Mouse (Mus musculus) retina, postnatal 7 days (tissue): ENCODE results near the gene Akirin1.

ENCODE experiments used
- DNase-seq: peaks from one replicate; pipeline ENCODE4 v3.0.0-alpha.2; 2012; ENCODE audit warnings: low read depth, low spot score

Gene Akirin1

GRCm38 (mm10) chr4:123718434-123718780 is 31.7 kb downstream of the Akirin1 start:
- DNase-seq = no peak

- peak; percentile 93 for DNase-seq
Observed at GRCm38 (mm10) chr4:123717574-123718433, 32.3 kb downstream of the Akirin1 start, which contains the start of gene Ndufs5. Ndufs5 (minus strand) TSS chr4:123718202.

GRCm38 (mm10) chr4:123712431-123712830 is 37.7 kb downstream of the Akirin1 start:
- no peak for DNase-seq

- DNase-seq = no peak
Observed at GRCm38 (mm10) chr4:123707340-123707739, 42.8 kb downstream of the Akirin1 start.

- no peak for DNase-seq
Observed at GRCm38 (mm10) chr4:123705340-123705739, 44.8 kb downstream of the Akirin1 start.

GRCm38 (mm10) chr4:123693384-123693783 is 56.8 kb downstream of the Akirin1 start:
- DNase-seq = no peak

GRCm38 (mm10) chr4:123692071-123692470 is 58.1 kb downstream of the Akirin1 start:
- no peak for DNase-seq

GRCm38 (mm10) chr4:123690311-123690710 is 59.8 kb downstream of the Akirin1 start:
- DNase-seq = no peak

- no peak for DNase-seq
Observed at GRCm38 (mm10) chr4:123687025-123687781, 62.9 kb downstream of the Akirin1 start.

GRCm38 (mm10) chr4:123686368-123687024 is 63.6 kb downstream of the Akirin1 start:
- no peak for DNase-seq

- no peak for DNase-seq
Observed at GRCm38 (mm10) chr4:123685506-123686242, 64.5 kb downstream of the Akirin1 start.

GRCm38 (mm10) chr4:123685046-123685445 is 65.1 kb downstream of the Akirin1 start:
- DNase-seq = no peak
